In the genomic region with DNA sequence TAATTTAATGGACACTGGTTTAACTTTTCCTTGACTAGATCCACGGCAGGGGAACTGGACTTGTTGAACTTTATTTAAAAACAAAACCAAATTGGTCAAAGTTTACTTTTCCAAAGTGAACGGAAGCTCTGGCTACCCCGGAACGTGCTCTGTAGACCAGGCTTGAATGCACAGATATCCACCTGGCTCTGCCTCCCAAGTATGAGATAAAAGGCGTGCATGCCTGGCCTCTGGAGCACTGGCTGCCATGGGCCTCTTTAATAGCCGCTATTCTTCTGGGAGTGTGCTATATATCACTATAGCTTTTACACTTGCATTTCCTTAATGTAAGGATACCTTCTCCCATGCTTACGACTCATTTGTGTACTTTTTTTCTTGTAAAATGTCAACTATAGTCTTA, we compare ENCODE assay signal across 17 mouse cellular contexts.
"Had no signal": no experiment of that assay in that cellular context is flagged by ENCODE, and none has a peak within 500 bp of the region (broad histone marks: within the 10 kb centered on the region; RNA-seq: fewer than 3 reads in every experiment).

No protein-coding gene starts in this region.

- H3K4me2 ChIP-seq: hindbrain, embryonic 15.5 days; neural tube, embryonic 15.5 days; stomach, embryonic 15.5 days had no signal

- H3K9me3 ChIP-seq: hindbrain, embryonic 15.5 days; limb, embryonic 10.5 days; midbrain, embryonic 10.5 days; neural tube, embryonic 15.5 days; stomach, embryonic 15.5 days had no signal

- H3K27ac ChIP-seq: hindbrain, embryonic 15.5 days; layer of hippocampus, adult 2 months; limb, embryonic 10.5 days; midbrain, embryonic 10.5 days; neural tube, embryonic 15.5 days; stomach, embryonic 15.5 days had no signal

- H3K4me1 ChIP-seq: hindbrain, embryonic 15.5 days; limb, embryonic 10.5 days; midbrain, embryonic 10.5 days; neural tube, embryonic 15.5 days had no signal

- H3K27me3 ChIP-seq: hindbrain, embryonic 15.5 days; neural tube, embryonic 15.5 days; stomach, embryonic 15.5 days had no signal

- H3K9ac ChIP-seq: hindbrain, embryonic 15.5 days; neural tube, embryonic 15.5 days; stomach, embryonic 15.5 days had no signal

- DNase-seq: kidney, adult 8-10 months; kidney, postnatal 10 days; kidney, postnatal 4 days; lung, adult 2 months; lung, postnatal 4 days; midbrain, embryonic 14.5 days; right cerebral cortex, postnatal 4 days; thymus, adult 2 months; thymus, postnatal 25 days had no signal

- ATAC-seq: lung, postnatal 0 days had no signal

- H3K4me3 ChIP-seq: hindbrain, embryonic 15.5 days; layer of hippocampus, adult 2 months; limb, embryonic 10.5 days; midbrain, embryonic 10.5 days; myocyte; neural tube, embryonic 15.5 days; stomach, embryonic 15.5 days had no signal
